Mouse (Mus musculus) embryonic fibroblast, embryonic 13.5 days (primary cell): ENCODE results near the gene Kmt2a.

Experiments
- CTCF ChIP-seq: IDR thresholded peaks from 2 replicates; pipeline ENCODE4 v1.5.1; 2011; ENCODE audit warnings: mild to moderate bottlenecking, control low read depth, low read length, moderate library complexity, borderline replicate concordance; ENCODE audit not compliant: insufficient read depth
- POLR2A ChIP-seq: IDR thresholded peaks from 2 replicates; pipeline ENCODE4 v1.6.1; 2011; ENCODE audit warnings: low read depth, mild to moderate bottlenecking, control low read depth, low read length, moderate library complexity

DNA sequence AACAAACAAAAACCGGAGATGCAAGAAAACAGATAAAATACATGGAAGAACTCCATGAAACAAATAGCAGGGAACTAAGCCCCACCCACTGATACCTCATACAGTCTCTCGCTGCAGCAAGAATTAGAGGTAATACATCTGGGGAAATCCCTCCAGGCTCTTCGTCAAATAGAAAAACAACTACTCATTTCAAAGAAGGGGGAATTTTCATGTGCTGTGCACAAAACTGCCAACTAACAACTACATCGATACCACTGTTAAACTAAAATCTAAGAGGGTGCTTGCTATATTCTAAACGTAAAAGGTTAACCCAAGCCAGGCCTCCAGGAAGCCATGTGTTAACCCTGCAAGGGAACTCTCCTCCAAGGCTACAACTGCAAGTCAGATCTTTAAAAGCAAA lies 7.4 kb downstream of the Kmt2a start:
- TF ChIP-seq CTCF (no peak), POLR2A (no peak)
